Mouse (Mus musculus) forebrain, embryonic 11.5 days (tissue): ENCODE data around the gene Ankrd66. TPM values are rescaled to one million over a fixed set of nuclear protein-coding genes. Genes with fewer than 3 reads are reported as not detected.

Source experiments
- ATAC-seq: fragments of 200-750 bp; cut with Nextera tagmentation; replicated peaks from 2 replicates; pipeline ENCODE4 v1.8.0; 2017; ENCODE audit warnings: moderate TSS enrichment; ENCODE audit not compliant: low FRiP score
- DNase-seq: peaks from one replicate; pipeline ENCODE4 v3.0.0-alpha.2; 2017; ENCODE audit warnings: low spot score
- H3K27ac ChIP-seq: fragments of 300-500 bp; sonication (generic); 2 replicates; pipeline ENCODE4 v1.5.1; 2014; ENCODE audit warnings: low read depth, low read length
- H3K27me3 ChIP-seq: fragments of 300-500 bp; sonication (generic); 2 replicates; pipeline ENCODE4 v1.6.1; 2014; ENCODE audit warnings: mild to moderate bottlenecking, low read length, mixed read lengths; ENCODE audit not compliant: control insufficient read depth, insufficient read depth
- H3K36me3 ChIP-seq: fragments of 300-500 bp; sonication (generic); 2 replicates; pipeline ENCODE4 v1.6.1; 2014; ENCODE audit warnings: mild to moderate bottlenecking, low read length, moderate library complexity, mixed read lengths; ENCODE audit not compliant: control insufficient read depth, insufficient read depth
- H3K4me1 ChIP-seq: fragments of 300-500 bp; sonication (generic); replicated peaks from 2 replicates; pipeline ENCODE4 v1.6.1; 2014; ENCODE audit warnings: low read length, mixed read lengths; ENCODE audit not compliant: control insufficient read depth, insufficient read depth
- H3K4me2 ChIP-seq: fragments of 300-500 bp; sonication (generic); 2 replicates; pipeline ENCODE4 v1.6.1; 2014; ENCODE audit warnings: low read depth, mild to moderate bottlenecking, low read length, moderate library complexity, mixed read lengths; ENCODE audit not compliant: severe bottlenecking
- H3K4me3 ChIP-seq: fragments of 300-500 bp; sonication (generic); 2 replicates; pipeline ENCODE4 v1.5.1; 2014; ENCODE audit warnings: low read depth, low read length
- H3K9ac ChIP-seq: fragments of 300-500 bp; sonication (generic); 2 replicates; pipeline ENCODE4 v1.6.1; 2014; ENCODE audit warnings: low read length
- H3K9me3 ChIP-seq: fragments of 300-500 bp; sonication (generic); 2 replicates; pipeline ENCODE4 v1.6.1; 2016; ENCODE audit warnings: low read length, mixed read lengths; ENCODE audit not compliant: control insufficient read depth
- whole genome bisulfite sequencing: fragments of 180-500 bp; shearing (Covaris S2); extraction: QIAGEN DNeasy Blood & Tissue Kit; methylation state at CpG from one replicate; pipeline ENCODE4 v1.1.7; 2014; 5-methylcytosine and 5-hydroxymethylcytosine counted together
- polyA plus RNA-seq: library from polyadenylated mRNA; unstranded; fragments of >200 nt; fragmentation: Nextera tagmentation; extraction: Ambion mirVana; gene quantifications from 2 replicates; pipeline ENCODE4 v1.2.1, GENCODE M21; 2014

Ankrd66 gene
- 0.35 TPM in 1 of 2 replicates, not detected in the other for polyA plus RNA-seq

GRCm38 (mm10) chr17:43543539-43543938, at the start of gene Ankrd66:
Gene Ankrd66, minus strand, starts transcription at chr17:43543639.
- DNase-seq (no peak), ATAC-seq (no peak)
- Histone ChIP-seq H3K4me2 (no peak within 1 kb of the TSS), H3K36me3 (no peaks in the 10 kb centered on the region), H3K27me3 (no peaks in the 10 kb centered on the region), H3K4me3 (no peak within 1 kb of the TSS), H3K27ac (no peak within 1 kb of the TSS), H3K9me3 (no peaks in the 10 kb centered on the region), H3K4me1 (no peaks in the 10 kb centered on the region), H3K9ac (no peak within 1 kb of the TSS)
- whole genome bisulfite sequencing: 83% methylated on average over 1 of the region's 1 CpGs

- H3K36me3 ChIP-seq: no peaks in the 10 kb centered on the region
- 90% methylated on average over 21 of the region's 21 CpGs for WGBS
- H3K27ac ChIP-seq: no peak overlapping the region
- H3K27me3 ChIP-seq: no peaks in the 10 kb centered on the region
- ATAC-seq (no peak), DNase-seq (no peak)
- H3K4me1 ChIP-seq: no peaks in the 10 kb centered on the region
- no peaks in the 10 kb centered on the region; the same call in 1 of the 2 replicates for H3K9me3 ChIP-seq
- no peak overlapping the region for H3K4me2 ChIP-seq
- no peak overlapping the region for H3K9ac ChIP-seq
- H3K4me3 ChIP-seq: no peak overlapping the region
Measured at GRCm38 (mm10) chr17:43592296-43593291, 49.2 kb upstream of the Ankrd66 start.

- Histone ChIP-seq H3K4me3 (no peak overlapping the region), H3K4me1 (no peaks in the 10 kb centered on the region), H3K9me3 (no peaks in the 10 kb centered on the region), H3K4me2 (no peak overlapping the region), H3K36me3 (no peaks in the 10 kb centered on the region), H3K27me3 (no peaks in the 10 kb centered on the region), H3K9ac (no peak overlapping the region), H3K27ac (no peak overlapping the region)
- no peak for DNase-seq
- WGBS: 87% methylated on average over 5 of the region's 5 CpGs
- ATAC-seq: no peak
Measured at GRCm38 (mm10) chr17:43590531-43590930, 47.1 kb upstream of the Ankrd66 start.

DNA sequence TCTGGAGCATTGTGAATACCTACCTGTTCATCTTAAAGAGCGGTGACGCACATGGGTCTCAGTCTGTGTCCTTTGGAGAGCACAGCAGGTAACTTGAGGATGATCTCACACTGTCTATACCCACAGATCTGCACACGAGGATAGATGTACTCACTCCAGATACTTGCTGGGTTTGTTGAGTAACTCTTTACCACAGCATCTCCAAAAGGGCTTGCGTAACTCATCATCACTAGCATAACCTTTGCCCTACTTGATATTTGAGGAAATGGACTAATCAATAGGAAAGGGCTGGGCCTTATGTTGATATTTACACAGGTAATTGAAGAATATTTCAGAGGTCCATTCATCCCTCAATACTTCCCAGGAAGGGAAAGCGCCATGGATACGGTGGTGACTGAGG, 46.3 kb upstream of the Ankrd66 start:
- Histone ChIP-seq H3K27ac (no peak overlapping the region), H3K9me3 (no peaks in the 10 kb centered on the region), H3K36me3 (no peaks in the 10 kb centered on the region), H3K4me1 (no peaks in the 10 kb centered on the region), H3K9ac (no peak overlapping the region), H3K27me3 (no peaks in the 10 kb centered on the region), H3K4me3 (no peak overlapping the region), H3K4me2 (no peak overlapping the region)
- WGBS: 92% methylated on average over 6 of the region's 6 CpGs
- ATAC-seq (no peak), DNase-seq (no peak)

GRCm38 (mm10) chr17:43587278-43587677, 43.8 kb upstream of the Ankrd66 start:
- Histone ChIP-seq H3K4me3 (no peak overlapping the region), H3K4me1 (no peaks in the 10 kb centered on the region), H3K9ac (no peak overlapping the region), H3K4me2 (no peak overlapping the region), H3K36me3 (no peaks in the 10 kb centered on the region), H3K27ac (no peak overlapping the region), H3K9me3 (no peaks in the 10 kb centered on the region), H3K27me3 (no peaks in the 10 kb centered on the region)
- 84% methylated on average over 2 of the region's 2 CpGs for WGBS
- ATAC-seq (no peak), DNase-seq (no peak)

- H3K9ac ChIP-seq: no peak overlapping the region
- no peaks in the 10 kb centered on the region for H3K27me3 ChIP-seq
- H3K4me1 ChIP-seq: peaks cover 6% of the 10 kb centered on the region; the same call in 1 of the 2 replicates
- DNase-seq: no peak
- H3K27ac ChIP-seq: no peak overlapping the region
- no peaks in the 10 kb centered on the region for H3K9me3 ChIP-seq
- ATAC-seq: no peak
- WGBS: 88% methylated on average over 7 of the region's 7 CpGs
- H3K36me3 ChIP-seq: no peaks in the 10 kb centered on the region
- no peak overlapping the region for H3K4me2 ChIP-seq
- no peak overlapping the region for H3K4me3 ChIP-seq
Measured at GRCm38 (mm10) chr17:43584771-43585170, 41.3 kb upstream of the Ankrd66 start.

DNA sequence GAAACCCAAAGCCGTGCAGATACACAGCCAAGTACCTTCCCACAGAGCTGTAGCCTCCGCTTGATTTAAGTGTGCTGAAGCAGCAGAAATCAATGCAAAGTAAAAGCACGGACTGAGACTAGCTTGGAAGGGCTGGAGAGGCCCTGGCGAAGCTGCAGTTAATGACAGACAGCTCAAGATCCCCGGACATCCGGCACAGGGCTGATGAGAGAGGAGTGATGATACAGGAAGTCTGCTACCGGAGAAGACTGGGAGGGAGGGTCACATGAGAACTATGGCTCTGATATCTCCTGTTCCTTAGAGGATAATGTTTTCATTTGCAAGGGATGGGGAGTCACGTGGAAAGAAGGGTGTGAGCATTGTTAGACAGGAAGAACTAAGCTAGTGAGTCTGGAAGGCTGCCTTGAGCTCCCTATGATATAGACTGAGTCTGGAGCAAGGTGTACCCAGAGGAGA, 37.6 kb upstream of the Ankrd66 start:
- Histone ChIP-seq H3K9ac (peak overlapping the region; percentile 16; the same call in 1 of the 2 replicates), H3K27me3 (no peaks in the 10 kb centered on the region), H3K9me3 (no peaks in the 10 kb centered on the region), H3K4me3 (no peak overlapping the region), H3K4me2 (peak overlapping the region; percentile 3; the same call in 1 of the 2 replicates), H3K36me3 (no peaks in the 10 kb centered on the region), H3K27ac (no peak overlapping the region; the same call in 1 of the 2 replicates), H3K4me1 (peaks cover 6% of the 10 kb centered on the region; the same call in 1 of the 2 replicates)
- peak; percentile 48 for DNase-seq
- 34% methylated on average over 8 of the region's 8 CpGs for WGBS
- ATAC-seq: 0 out of 2 replicates have a peak, but pooled peaks have one; percentile 42

DNA sequence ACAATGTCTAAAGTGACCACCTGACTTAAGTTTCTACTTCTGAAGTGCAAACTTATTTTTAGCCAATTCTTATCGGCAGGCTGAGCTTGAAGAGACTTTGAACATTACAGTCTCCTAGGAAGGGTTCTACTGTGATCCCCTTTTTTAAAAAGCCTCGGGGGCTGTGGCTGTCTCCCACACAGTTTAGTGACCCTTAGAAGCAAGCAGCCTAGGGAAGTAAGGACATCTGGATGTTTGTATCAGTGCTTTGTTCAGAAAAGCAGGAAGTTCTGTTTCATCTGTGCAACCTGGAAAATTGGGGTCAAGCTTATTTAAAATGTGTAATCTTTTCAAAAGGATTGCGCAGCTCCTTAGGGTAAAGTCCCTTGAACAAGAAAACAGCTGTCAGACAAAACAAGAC, 37.0 kb upstream of the Ankrd66 start:
- Histone ChIP-seq H3K4me1 (peaks cover 6% of the 10 kb centered on the region; the same call in 1 of the 2 replicates), H3K27me3 (no peaks in the 10 kb centered on the region), H3K36me3 (no peaks in the 10 kb centered on the region), H3K9me3 (no peaks in the 10 kb centered on the region), H3K27ac (no peak overlapping the region), H3K4me3 (no peak overlapping the region), H3K4me2 (no peak overlapping the region; the same call in 1 of the 2 replicates), H3K9ac (peak overlapping the region; percentile 16; the same call in 1 of the 2 replicates)
- WGBS: 32% methylated on average over 3 of the region's 3 CpGs
- ATAC-seq (no peak), DNase-seq (peak; percentile 13)
